Mouse (Mus musculus) right cerebral cortex, postnatal 36 days (tissue): Measurements from ENCODE around the gene Fbxl13.

ENCODE experiments used
- DNase-seq, 2 experiments: peaks; one replicate each; pipeline ENCODE4 v3.0.0; 2022; ENCODE audit warnings: low spot score in 2 of 2, mixed read lengths in 1 of 2

The Fbxl13 gene

GRCm38 (mm10) chr5:21485197-21485829 is 160.1 kb downstream of the Fbxl13 start:
- no peak for DNase-seq

DNA sequence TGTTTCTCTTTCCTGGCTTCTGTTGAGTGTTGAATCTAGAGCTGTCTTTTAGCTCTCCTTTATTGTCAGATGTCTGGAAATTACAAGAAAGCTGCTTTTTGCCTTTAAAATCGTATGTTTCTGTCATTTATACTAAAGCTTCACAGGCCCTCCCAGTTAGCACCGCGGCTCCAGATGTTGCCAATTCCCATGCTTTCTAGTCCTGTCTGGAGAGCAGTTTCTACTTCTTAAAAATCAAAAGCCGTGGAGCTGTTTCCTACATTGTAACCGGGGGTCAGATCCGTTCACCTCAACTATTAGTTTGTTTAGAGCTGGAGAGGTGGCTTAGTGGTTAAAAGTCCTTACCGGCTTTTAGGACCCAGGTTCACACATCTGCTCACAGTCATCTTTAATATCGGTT is 162.2 kb downstream of the Fbxl13 start:
- no peak for DNase-seq

- DNase-seq = no peak
Measured at GRCm38 (mm10) chr5:21482446-21483222, 162.8 kb downstream of the Fbxl13 start.

DNA sequence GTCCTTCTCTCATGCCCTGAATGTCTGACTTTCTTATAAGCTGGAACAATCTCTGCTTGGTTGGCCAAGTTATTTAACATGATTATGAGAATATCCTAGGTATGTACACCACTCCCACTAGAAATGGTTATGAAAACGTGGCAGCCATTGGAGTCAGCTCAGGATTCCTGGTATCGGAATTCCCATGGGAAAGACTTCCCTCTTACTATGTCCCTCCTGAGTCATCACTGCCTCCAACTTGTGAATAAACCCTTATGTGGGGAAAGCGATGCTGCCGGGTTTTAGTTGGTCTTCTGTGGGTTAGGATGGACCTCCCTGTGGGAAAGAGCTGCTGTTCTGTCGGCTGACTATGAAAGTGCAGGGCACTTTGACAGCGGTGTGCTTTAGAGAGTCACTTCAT is 163.9 kb downstream of the Fbxl13 start:
- no peak for DNase-seq

DNA sequence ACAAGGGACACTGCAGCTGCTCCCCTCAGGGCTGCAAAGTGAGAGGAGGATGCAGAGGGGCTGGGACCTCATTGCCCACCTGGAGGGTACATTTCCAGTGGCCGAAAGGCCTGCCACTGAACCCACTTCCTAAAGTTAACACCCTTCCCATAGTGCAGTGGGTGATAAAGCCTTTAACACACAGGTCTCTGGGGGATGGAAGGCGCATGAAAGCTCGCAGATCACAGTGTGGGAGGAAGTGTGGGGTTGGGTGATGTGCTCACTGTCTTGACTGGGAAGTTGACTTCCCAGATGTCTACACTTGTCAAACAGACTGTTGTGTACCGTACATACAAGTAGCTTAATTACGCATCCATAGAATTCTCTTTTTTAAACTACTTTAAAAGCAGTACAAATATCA is 165.7 kb downstream of the Fbxl13 start:
- DNase-seq = no peak

GRCm38 (mm10) chr5:21478428-21478827 is 167.0 kb downstream of the Fbxl13 start:
- DNase-seq = no peak

GRCm38 (mm10) chr5:21468100-21468499 is 177.3 kb downstream of the Fbxl13 start:
- DNase-seq = no peak

DNA sequence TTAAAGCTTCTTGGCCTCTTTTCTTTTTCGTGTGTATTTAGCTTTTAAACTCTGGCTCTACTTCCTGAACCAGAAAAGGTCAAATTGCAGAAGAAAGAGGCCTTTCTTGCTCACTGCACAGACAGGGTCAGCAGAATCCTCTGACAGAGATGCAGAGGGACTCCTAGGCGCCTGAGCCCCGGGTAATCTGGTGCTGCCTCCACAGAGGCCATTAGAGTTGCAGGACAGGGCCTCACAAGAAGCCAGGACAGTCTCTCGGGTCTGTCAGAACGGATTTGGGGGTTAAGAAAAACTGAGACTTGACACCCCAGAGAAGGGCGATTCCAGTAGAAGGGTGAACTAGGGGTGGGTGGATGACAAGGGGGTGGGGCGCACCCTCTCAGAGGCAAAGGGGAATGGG is 178.0 kb downstream of the Fbxl13 start:
- DNase-seq = no peak

GRCm38 (mm10) chr5:21440833-21441530 is 204.5 kb downstream of the Fbxl13 start:
- no peak for DNase-seq

- DNase-seq = no peak
Measured at GRCm38 (mm10) chr5:21439446-21440110, 205.9 kb downstream of the Fbxl13 start.

- no peak for DNase-seq
Measured at GRCm38 (mm10) chr5:21438428-21438827, 207.0 kb downstream of the Fbxl13 start.

DNA sequence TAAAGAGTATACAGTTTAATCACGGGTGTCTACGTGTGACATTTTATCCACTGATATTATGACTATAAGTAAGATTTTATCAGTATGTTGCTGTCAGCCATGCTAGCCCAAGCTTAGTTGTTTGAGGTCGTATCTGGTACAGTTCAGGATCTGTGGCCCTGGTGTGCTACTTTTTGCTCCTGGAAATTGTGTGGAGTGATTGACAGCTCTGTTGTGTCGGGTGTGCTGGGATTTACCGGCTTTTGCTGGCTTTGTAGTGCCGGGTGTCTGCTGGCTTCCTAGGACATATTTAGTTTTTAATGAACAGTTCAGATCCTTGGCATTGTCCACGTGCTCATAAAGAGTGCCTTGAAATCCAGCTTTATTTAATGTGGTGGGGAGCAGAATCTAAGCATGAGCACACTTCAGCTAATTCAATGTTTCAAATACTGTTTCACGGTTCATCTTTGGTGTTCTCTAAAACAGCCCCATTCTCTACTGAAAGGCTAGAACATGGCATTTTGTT is 208.9 kb downstream of the Fbxl13 start:
- DNase-seq = no peak

- peak in 1 of 2 experiments; percentile 10 for DNase-seq
Measured at GRCm38 (mm10) chr5:21434148-21434929, 211.1 kb downstream of the Fbxl13 start.
